Mouse (Mus musculus) liver, embryonic 16.5 days (tissue): ENCODE data around the gene Ostm1. TPM values are rescaled to one million over a fixed set of nuclear protein-coding genes. Genes with fewer than 3 reads are reported as not detected.
A peak's percentile ranks its signal among the peaks of the same experiment; 100 is the strongest.

Source experiments
- ATAC-seq: fragments of 200-750 bp; cut with Nextera tagmentation; 2 replicates; pipeline ENCODE4 v1.8.0; 2017; ENCODE audit warnings: low read depth, mild to moderate bottlenecking, moderate number of reproducible peaks, moderate library complexity
- H3K27ac ChIP-seq: fragments of 300-500 bp; sonication (generic); 2 replicates; pipeline ENCODE4 v1.5.1; 2014; ENCODE audit warnings: mild to moderate bottlenecking, low read length
- H3K27me3 ChIP-seq: fragments of 300-500 bp; sonication (generic); 2 replicates; pipeline ENCODE4 v1.6.1; 2014; ENCODE audit warnings: low read depth, low read length, mixed read lengths; ENCODE audit not compliant: control insufficient read depth, insufficient read depth
- H3K36me3 ChIP-seq: fragments of 300-500 bp; sonication (generic); 2 replicates; pipeline ENCODE4 v1.6.1; 2014; ENCODE audit warnings: mild to moderate bottlenecking; ENCODE audit not compliant: control insufficient read depth, insufficient read depth
- H3K4me1 ChIP-seq: fragments of 300-500 bp; sonication (generic); 2 replicates; pipeline ENCODE4 v1.6.1; 2014; ENCODE audit warnings: low read depth, low read length, mixed read lengths; ENCODE audit not compliant: control insufficient read depth
- H3K4me2 ChIP-seq: fragments of 300-500 bp; sonication (generic); 2 replicates; pipeline ENCODE4 v1.6.1; 2014; ENCODE audit warnings: low read depth, low read length, mixed read lengths
- H3K4me3 ChIP-seq: fragments of 300-500 bp; sonication (generic); 2 replicates; pipeline ENCODE4 v1.5.1; 2014; ENCODE audit warnings: low read depth, mild to moderate bottlenecking, low read length
- H3K9ac ChIP-seq: fragments of 300-500 bp; sonication (generic); 2 replicates; pipeline ENCODE4 v1.6.1; 2014; ENCODE audit warnings: low read depth, low read length
- H3K9me3 ChIP-seq: fragments of 300-500 bp; sonication (generic); replicated peaks from 2 replicates; pipeline ENCODE4 v1.6.1; 2016; ENCODE audit warnings: low read length; ENCODE audit not compliant: control insufficient read depth
- WGBS: fragments of 180-500 bp; shearing (Covaris S2); extraction: QIAGEN DNeasy Blood & Tissue Kit; methylation state at CpG from one replicate; pipeline ENCODE4 v1.1.7; 2014; ENCODE audit not compliant: insufficient replicate concordance; 5-methylcytosine and 5-hydroxymethylcytosine counted together
- polyA plus RNA-seq: library from polyadenylated mRNA; unstranded; fragments of >200 nt; fragmentation: Nextera tagmentation; extraction: Ambion mirVana; gene quantifications from 2 replicates; pipeline ENCODE4 v1.2.1, GENCODE M21; 2015

Gene Ostm1
- polyA plus RNA-seq: 10.5 and 11.0 TPM in 2 replicates

DNA sequence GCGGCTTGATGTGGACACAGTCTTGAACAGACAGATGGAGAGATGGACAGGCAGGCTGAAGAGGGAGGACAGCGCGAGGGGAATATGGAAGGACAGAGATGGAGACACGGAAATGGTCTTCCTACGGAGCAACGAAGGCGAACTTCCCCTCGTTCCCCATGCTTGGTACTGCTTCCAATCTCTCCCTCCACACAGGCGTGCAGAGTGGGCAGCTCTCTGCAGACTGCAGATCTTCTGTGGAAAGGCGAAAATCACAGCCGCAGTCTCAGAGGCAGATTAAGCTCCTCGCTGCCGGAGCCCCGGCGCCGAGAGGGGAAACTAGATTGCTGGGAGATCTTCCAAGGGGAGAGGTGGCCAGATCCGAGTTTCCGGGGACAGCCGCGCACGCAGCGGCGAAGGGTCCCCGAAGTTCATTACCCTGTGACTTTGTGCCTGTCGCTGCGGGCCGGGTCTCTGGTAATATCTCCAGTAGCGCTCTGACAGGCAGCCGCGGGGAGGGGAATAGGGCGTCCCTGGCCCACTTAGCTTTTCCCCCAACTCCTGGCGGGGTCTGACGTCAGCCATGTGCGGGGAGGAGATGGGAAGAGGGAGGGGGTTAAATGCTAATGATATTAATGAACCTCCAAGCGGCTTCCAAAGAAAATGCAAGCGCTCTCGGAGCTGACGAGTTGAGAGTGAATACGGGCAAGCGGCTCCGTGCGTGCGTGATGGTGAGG lies at the start of gene Ostm1, which contains the start of gene Nr2e1:
Ostm1 (plus strand) TSS at position 666 of the 716 bp plus-strand sequence.
Nr2e1 (minus strand) TSS at position 476 of the 716 bp plus-strand sequence.
- Histone ChIP-seq H3K36me3 (no peaks in the 10 kb centered on the region), H3K4me1 (no peaks in the 10 kb centered on the region; the same call in 1 of the 2 replicates), H3K4me2 (no peak within 1 kb of the TSS), H3K9me3 (no peaks in the 10 kb centered on the region), H3K4me3 (no peak within 1 kb of the TSS), H3K27me3 (peaks cover 99% of the 10 kb centered on the region), H3K9ac (no peak within 1 kb of the TSS), H3K27ac (no peak within 1 kb of the TSS)
- ATAC-seq: no peak
- WGBS: 2% methylated on average over 43 of the region's 43 CpGs

DNA sequence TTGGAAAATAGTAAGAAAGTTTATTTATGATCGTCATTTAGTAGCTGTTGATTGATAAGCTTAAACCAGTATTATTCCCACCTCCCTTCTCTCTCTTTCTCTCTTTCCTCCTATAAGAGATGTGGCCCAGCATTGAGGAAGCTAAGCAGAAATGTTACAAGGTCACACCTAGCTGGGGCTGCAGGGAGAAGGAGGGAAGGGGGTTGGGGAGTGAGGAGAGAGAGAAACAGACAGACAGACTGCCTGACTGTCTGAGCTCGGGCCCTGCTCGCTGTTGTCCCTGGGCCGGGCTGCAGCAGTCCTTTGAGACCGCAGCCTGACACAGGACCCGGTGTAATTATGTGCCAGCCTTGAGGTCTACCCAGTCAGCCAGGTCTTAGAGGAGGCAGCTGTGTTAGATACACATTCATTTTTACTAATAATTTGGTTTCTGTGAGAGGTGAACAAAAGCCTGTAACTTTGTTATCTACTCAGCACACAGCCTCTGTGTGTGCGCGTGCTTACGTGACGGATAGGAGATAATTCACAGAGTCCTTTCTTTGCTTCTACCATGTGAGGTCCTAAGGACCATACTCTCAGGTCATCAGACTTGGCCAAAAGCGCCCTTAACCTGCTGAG lies 49.7 kb upstream of the Ostm1 start:
- Histone ChIP-seq H3K4me3 (peak overlapping the region; percentile 38), H3K27me3 (no peaks in the 10 kb centered on the region), H3K4me1 (peaks cover 65% of the 10 kb centered on the region), H3K36me3 (peaks cover 29% of the 10 kb centered on the region), H3K9me3 (no peaks in the 10 kb centered on the region), H3K9ac (peak overlapping the region; percentile 70), H3K27ac (peak overlapping the region; percentile 97), H3K4me2 (peak overlapping the region; percentile 68)
- 25% methylated on average over 11 of the region's 11 CpGs for WGBS
- peak; percentile 77 for ATAC-seq

- peak overlapping the region; percentile 97 for H3K27ac ChIP-seq
- peaks cover 19% of the 10 kb centered on the region for H3K36me3 ChIP-seq
- peak overlapping the region; percentile 43 for H3K4me3 ChIP-seq
- peak; percentile 92 for ATAC-seq
- 27% methylated on average over 9 of the region's 9 CpGs for WGBS
- peaks cover 65% of the 10 kb centered on the region for H3K4me1 ChIP-seq
- peak overlapping the region; percentile 63 for H3K9ac ChIP-seq
- no peaks in the 10 kb centered on the region for H3K9me3 ChIP-seq
- peak overlapping the region; percentile 82 for H3K4me2 ChIP-seq
- no peaks in the 10 kb centered on the region for H3K27me3 ChIP-seq
These were observed 45.9 kb upstream of the Ostm1 start for GRCm38 (mm10) chr10:42537571-42538316.

- Histone ChIP-seq H3K27me3 (no peaks in the 10 kb centered on the region), H3K9ac (no peak overlapping the region), H3K4me3 (no peak overlapping the region), H3K9me3 (no peaks in the 10 kb centered on the region), H3K4me2 (no peak overlapping the region), H3K36me3 (no peaks in the 10 kb centered on the region), H3K4me1 (peaks cover 16% of the 10 kb centered on the region), H3K27ac (no peak overlapping the region)
- 70% methylated on average over 6 of the region's 6 CpGs for WGBS
- no peak for ATAC-seq
These were observed 37.7 kb upstream of the Ostm1 start for GRCm38 (mm10) chr10:42545707-42546503.

GRCm38 (mm10) chr10:42546507-42546906 lies 37.1 kb upstream of the Ostm1 start:
- 75% methylated on average over 3 of the region's 3 CpGs for WGBS
- Histone ChIP-seq H3K9ac (no peak overlapping the region), H3K4me1 (peaks cover 16% of the 10 kb centered on the region), H3K9me3 (no peaks in the 10 kb centered on the region), H3K4me3 (no peak overlapping the region), H3K36me3 (no peaks in the 10 kb centered on the region), H3K4me2 (no peak overlapping the region), H3K27ac (no peak overlapping the region), H3K27me3 (no peaks in the 10 kb centered on the region; the same call in 1 of the 2 replicates)
- peak; percentile 74 for ATAC-seq

- Histone ChIP-seq H3K36me3 (no peaks in the 10 kb centered on the region), H3K4me3 (no peak overlapping the region), H3K9ac (no peak overlapping the region), H3K27ac (no peak overlapping the region), H3K4me2 (no peak overlapping the region), H3K9me3 (no peaks in the 10 kb centered on the region), H3K27me3 (peaks cover 23% of the 10 kb centered on the region), H3K4me1 (no peaks in the 10 kb centered on the region)
- ATAC-seq: no peak
- 45% methylated on average over 5 of the region's 5 CpGs for WGBS
These were observed 23.9 kb upstream of the Ostm1 start for GRCm38 (mm10) chr10:42559581-42560200.

DNA sequence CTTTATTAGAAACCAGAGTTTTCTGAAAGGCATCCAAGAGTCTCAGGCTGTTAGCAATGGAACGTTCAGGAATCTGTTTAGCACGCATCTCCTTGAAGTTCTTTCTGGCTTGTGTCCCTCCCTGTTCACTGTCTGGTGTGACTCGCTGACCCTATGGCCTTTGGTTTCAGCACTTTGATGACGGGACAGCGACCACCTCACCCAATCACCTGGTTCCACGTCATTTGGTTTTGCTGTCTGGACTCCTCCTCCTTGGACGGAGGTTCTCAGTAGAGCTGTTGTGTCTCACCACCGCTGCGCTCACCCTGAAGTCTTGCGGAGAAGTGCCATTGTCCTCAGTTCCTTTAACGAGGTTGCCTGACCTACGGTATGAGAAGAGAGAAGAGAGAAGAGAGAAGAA lies 21.4 kb upstream of the Ostm1 start:
- WGBS: 2% methylated on average over 12 of the region's 12 CpGs
- Histone ChIP-seq H3K4me2 (no peak overlapping the region), H3K4me3 (no peak overlapping the region), H3K9ac (no peak overlapping the region), H3K27ac (no peak overlapping the region), H3K4me1 (no peaks in the 10 kb centered on the region), H3K36me3 (no peaks in the 10 kb centered on the region), H3K27me3 (peaks cover 45% of the 10 kb centered on the region), H3K9me3 (no peaks in the 10 kb centered on the region)
- ATAC-seq: no peak

GRCm38 (mm10) chr10:42572567-42572966 lies 11.1 kb upstream of the Ostm1 start:
- Histone ChIP-seq H3K36me3 (no peaks in the 10 kb centered on the region), H3K9ac (no peak overlapping the region), H3K4me3 (no peak overlapping the region), H3K9me3 (no peaks in the 10 kb centered on the region), H3K27me3 (peaks cover 90% of the 10 kb centered on the region), H3K4me2 (no peak overlapping the region), H3K27ac (no peak overlapping the region), H3K4me1 (no peaks in the 10 kb centered on the region)
- WGBS: 3% methylated on average over 20 of the region's 20 CpGs
- ATAC-seq: no peak
